Mouse (Mus musculus) myocyte (in vitro differentiated cells): Measurements from ENCODE around the gene Myo1d. TPM values are rescaled to one million over a fixed set of nuclear protein-coding genes. Genes with fewer than 3 reads are reported as not detected.
A peak's percentile ranks its signal among the peaks of the same experiment; 100 is the strongest.

Experiments
- H3K27me3 ChIP-seq: one replicate; pipeline ENCODE4 v1.6.1; 2011; ENCODE audit not compliant: control insufficient read depth, insufficient read depth, insufficient read length
- H3K36me3 ChIP-seq: one replicate; pipeline ENCODE4 v1.6.1; 2011; ENCODE audit not compliant: control insufficient read depth, insufficient read depth
- H3K4me2 ChIP-seq: one replicate; pipeline ENCODE4 v1.6.1; 2011; ENCODE audit warnings: low read depth, control low read depth
- H3K4me3 ChIP-seq: one replicate; pipeline ENCODE4 v1.5.1; 2011; ENCODE audit warnings: mild to moderate bottlenecking, control low read depth, moderate library complexity
- H3K79me2 ChIP-seq: one replicate; pipeline ENCODE4 v1.6.1; 2011; ENCODE audit not compliant: control insufficient read depth, insufficient read depth
- H3ac ChIP-seq: one replicate; pipeline ENCODE4 v1.6.1; 2011; ENCODE audit not compliant: control insufficient read depth, insufficient read length
- CEBPB ChIP-seq: IDR thresholded peaks from 2 replicates; pipeline ENCODE4 v1.6.1; 2011; ENCODE audit warnings: mild to moderate bottlenecking, moderate library complexity; ENCODE audit not compliant: poor library complexity, insufficient read depth, severe bottlenecking
- E2F4 ChIP-seq: IDR thresholded peaks from one replicate; pipeline ENCODE4 v1.6.1; 2011; ENCODE audit warnings: mild to moderate bottlenecking, control low read depth, moderate library complexity; ENCODE audit not compliant: insufficient read depth
- MAX ChIP-seq: IDR thresholded peaks from one replicate; pipeline ENCODE4 v1.6.1; 2011; ENCODE audit warnings: low read depth, mild to moderate bottlenecking, control low read depth
- MYOD1 ChIP-seq, 3 experiments: IDR thresholded peaks; one replicate each; pipeline ENCODE4 v1.6.1; 2011; ENCODE audit warnings: control low read depth in 2 of 3, low read depth in 2 of 3, mild to moderate bottlenecking in 2 of 3, moderate library complexity in 1 of 3; ENCODE audit not compliant: insufficient read length in 2 of 3, control insufficient read depth in 1 of 3
- MYOG ChIP-seq, 3 experiments: IDR thresholded peaks; one replicate each; pipeline ENCODE4 v1.6.1; 2011; ENCODE audit warnings: control low read depth in 2 of 3, low read depth in 2 of 3, mild to moderate bottlenecking in 2 of 3; ENCODE audit not compliant: insufficient read length in 2 of 3, control insufficient read depth in 1 of 3, insufficient read depth in 1 of 3
- POLR2A ChIP-seq: IDR thresholded peaks from one replicate; pipeline ENCODE4 v1.6.1; 2011; ENCODE audit warnings: low read depth, mild to moderate bottlenecking, control low read depth, moderate library complexity; ENCODE audit not compliant: insufficient read length
- POLR2AphosphoS2 ChIP-seq: IDR thresholded peaks from one replicate; pipeline ENCODE4 v1.6.1; 2011; ENCODE audit warnings: low read depth, control low read depth; ENCODE audit not compliant: insufficient read length
- REST ChIP-seq: IDR thresholded peaks from one replicate; pipeline ENCODE4 v1.6.1; 2011; ENCODE audit warnings: mild to moderate bottlenecking, control low read depth, moderate library complexity; ENCODE audit not compliant: insufficient read depth, insufficient read length
- SRF ChIP-seq: IDR thresholded peaks from one replicate; pipeline ENCODE4 v1.6.1; 2011; ENCODE audit warnings: low read depth; ENCODE audit not compliant: control insufficient read depth, insufficient read length
- TCF12 ChIP-seq: IDR thresholded peaks from one replicate; pipeline ENCODE4 v1.6.1; 2011; ENCODE audit warnings: mild to moderate bottlenecking, control low read depth; ENCODE audit not compliant: poor library complexity, insufficient read depth, severe bottlenecking
- TCF3 ChIP-seq: IDR thresholded peaks from one replicate; pipeline ENCODE4 v1.6.1; 2011; ENCODE audit warnings: low read depth, control low read depth; ENCODE audit not compliant: insufficient read length
- USF1 ChIP-seq: IDR thresholded peaks from one replicate; pipeline ENCODE4 v1.6.1; 2011; ENCODE audit warnings: low read depth, mild to moderate bottlenecking, control low read depth, moderate library complexity
- polyA plus RNA-seq: library from polyadenylated mRNA; unstranded; fragments of >200 nt; fragmentation: generic; extraction: Trizol; gene quantifications from one replicate; pipeline ENCODE4 v1.2.1, GENCODE M21; 2012; ENCODE audit warnings: missing spikeins

Myo1d gene
- polyA plus RNA-seq, 1 experiment = 10.5 TPM

DNA sequence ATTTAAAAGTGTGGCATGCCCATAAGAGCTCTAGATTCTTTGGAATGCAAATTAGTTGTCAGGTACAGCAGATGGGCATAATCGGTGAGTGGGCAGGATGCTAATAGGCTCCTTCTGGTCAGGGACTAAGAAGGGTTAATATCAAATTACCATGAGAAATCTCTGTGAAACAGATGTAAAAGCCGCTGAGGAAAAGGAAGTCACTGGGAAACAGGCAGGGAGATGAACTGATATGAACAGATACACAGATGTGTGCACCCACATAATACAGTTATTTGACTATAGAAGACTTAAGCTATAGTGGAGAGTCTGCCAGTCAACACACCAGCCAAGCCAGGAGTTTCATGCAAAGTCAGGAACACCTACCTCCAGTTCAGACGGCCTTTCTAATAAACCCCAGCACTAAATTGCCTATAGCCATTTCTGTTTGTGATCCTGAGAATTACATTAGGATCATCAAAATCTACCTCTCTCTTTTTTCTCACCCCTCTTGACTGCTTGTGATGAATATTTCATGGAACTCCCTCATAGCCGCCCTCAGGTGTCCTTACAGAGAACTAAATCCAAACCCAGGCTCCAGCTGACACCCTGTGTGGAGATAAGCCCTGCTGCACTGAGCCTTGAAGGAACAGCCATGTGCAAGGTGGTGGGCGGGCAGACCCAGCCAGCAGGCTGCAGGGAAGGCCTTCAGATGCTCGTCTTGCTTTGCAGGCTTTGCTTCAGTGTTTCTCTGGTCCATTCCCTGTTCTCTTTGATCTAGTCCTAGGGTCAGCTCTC, 164.7 kb downstream of the Myo1d start:
- Histone ChIP-seq H3ac (no peak overlapping the region), H3K4me2 (no peak overlapping the region), H3K36me3 (no peaks in the 10 kb centered on the region), H3K27me3 (no peaks in the 10 kb centered on the region), H3K79me2 (no peaks in the 10 kb centered on the region), H3K4me3 (no peak overlapping the region)
- TF ChIP-seq REST (no peak), TCF3 (no peak), MYOG (IDR thresholded peaks at IDR 0.05; ENCODE audit: control insufficient read depth in 1 of 3, insufficient read depth in 1 of 3, insufficient read length in 2 of 3, low read depth in 2 of 3) (no peak), E2F4 (no peak), POLR2AphosphoS2 (no peak)

DNA sequence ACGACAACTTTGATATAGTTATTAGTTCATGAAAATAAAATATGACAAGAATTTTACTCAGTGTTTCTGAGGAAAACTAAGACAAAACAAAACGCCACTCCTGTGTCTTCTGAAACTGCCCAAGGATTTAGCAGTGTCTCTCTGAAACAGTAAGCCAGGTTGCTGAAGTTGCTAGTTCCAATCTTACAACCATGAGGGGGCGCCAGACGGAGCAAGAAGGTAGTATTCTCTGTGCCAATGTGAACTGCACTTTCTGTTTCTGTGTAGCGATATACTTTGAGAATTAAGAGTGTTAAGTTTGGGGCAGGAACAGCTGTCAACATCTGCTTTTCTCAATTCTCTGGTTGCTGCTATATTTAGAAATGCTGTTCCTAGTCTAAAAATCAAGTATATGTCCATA, 165.4 kb downstream of the Myo1d start:
- H3K4me2 ChIP-seq = no peak overlapping the region
- TF ChIP-seq CEBPB (no peak), REST (no peak), POLR2AphosphoS2 (no peak), MYOG (IDR thresholded peaks at IDR 0.05; ENCODE audit: control insufficient read depth in 1 of 3, insufficient read depth in 1 of 3, insufficient read length in 2 of 3, low read depth in 2 of 3) (no peak), MYOD1 (IDR thresholded peaks at IDR 0.05; ENCODE audit: control insufficient read depth in 1 of 3, insufficient read length in 2 of 3, low read depth in 2 of 3) (no peak), TCF12 (no peak), SRF (no peak), E2F4 (no peak), USF1 (no peak), POLR2A (no peak), TCF3 (no peak), MAX (no peak)
- no peak overlapping the region for H3ac ChIP-seq
- H3K4me3 ChIP-seq = no peak overlapping the region
- no peaks in the 10 kb centered on the region for H3K27me3 ChIP-seq
- H3K79me2 ChIP-seq = no peaks in the 10 kb centered on the region
- H3K36me3 ChIP-seq = no peaks in the 10 kb centered on the region

DNA sequence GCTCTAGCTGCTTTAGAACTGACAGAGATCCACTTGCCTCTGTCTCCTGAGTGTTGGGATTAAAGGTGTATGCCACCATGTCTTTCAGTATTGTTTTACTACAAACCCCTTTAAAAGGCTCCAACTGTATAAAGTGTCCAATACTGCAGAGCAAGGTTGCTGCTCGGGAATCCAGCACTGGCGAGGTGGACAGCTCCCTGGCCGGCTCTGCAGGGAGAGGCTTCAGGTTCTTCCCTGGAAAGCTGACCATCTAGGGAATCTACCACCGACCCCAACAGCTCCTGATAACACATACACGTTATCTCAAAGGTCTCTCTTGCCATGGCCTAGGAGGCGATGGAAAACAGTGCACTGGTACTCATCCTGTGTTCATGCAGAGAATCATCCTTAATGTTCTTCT, 166.3 kb downstream of the Myo1d start:
- TF ChIP-seq USF1 (no peak), REST (peak; percentile 90)
- Histone ChIP-seq H3ac (no peak overlapping the region), H3K4me3 (no peak overlapping the region), H3K4me2 (no peak overlapping the region), H3K36me3 (no peaks in the 10 kb centered on the region), H3K27me3 (no peaks in the 10 kb centered on the region), H3K79me2 (no peaks in the 10 kb centered on the region)

DNA sequence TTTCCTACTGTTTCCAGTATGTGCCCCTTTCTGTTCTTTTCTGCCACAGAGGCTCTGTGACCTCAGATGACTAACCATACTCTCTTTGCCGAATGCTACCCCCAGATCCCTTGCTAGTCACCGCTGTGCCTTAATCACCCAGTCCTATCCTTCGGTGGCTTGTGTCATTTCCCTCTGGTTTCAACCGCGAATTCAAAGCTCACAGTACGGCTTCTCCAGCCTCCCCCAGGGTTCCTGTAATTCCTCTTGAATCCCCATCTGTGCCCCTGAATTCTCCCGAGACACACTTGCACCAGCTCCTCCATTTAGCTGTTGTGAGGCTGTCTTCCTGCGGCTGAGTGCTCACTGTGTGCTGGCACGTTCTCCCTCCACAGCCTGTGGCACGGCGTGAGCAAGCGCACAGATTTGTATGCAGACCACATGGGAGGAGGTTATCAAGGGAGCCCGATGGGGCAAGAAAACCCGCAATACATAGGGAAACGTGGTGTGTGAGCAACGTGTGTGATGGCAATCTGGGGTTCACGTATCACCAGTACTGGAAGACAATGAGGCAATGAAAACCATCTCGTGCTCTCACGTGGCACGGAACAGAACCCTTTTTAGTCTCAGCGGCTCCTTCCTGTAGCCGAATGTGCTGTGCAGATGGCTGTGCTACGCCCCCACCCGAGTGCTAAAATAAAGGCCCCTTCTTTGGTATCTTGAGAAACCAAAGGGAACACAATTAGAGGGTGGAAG, 177.0 kb downstream of the Myo1d start:
- H3K79me2 ChIP-seq = no peaks in the 10 kb centered on the region
- H3K4me2 ChIP-seq = peak overlapping the region; percentile 92
- H3K27me3 ChIP-seq = no peaks in the 10 kb centered on the region
- peak; percentile 37 for TF ChIP-seq USF1
- TF ChIP-seq POLR2AphosphoS2 = peak; percentile 16
- TF ChIP-seq E2F4 = no peak
- no peak for TF ChIP-seq TCF12
- TF ChIP-seq CEBPB = 0 out of 2 replicates have a peak, but pooled peaks have one; percentile 15
- TF ChIP-seq POLR2A = peak; percentile 52
- H3K36me3 ChIP-seq = no peaks in the 10 kb centered on the region
- peak overlapping the region; percentile 21 for H3ac ChIP-seq
- peak overlapping the region; percentile 9 for H3K4me3 ChIP-seq

DNA sequence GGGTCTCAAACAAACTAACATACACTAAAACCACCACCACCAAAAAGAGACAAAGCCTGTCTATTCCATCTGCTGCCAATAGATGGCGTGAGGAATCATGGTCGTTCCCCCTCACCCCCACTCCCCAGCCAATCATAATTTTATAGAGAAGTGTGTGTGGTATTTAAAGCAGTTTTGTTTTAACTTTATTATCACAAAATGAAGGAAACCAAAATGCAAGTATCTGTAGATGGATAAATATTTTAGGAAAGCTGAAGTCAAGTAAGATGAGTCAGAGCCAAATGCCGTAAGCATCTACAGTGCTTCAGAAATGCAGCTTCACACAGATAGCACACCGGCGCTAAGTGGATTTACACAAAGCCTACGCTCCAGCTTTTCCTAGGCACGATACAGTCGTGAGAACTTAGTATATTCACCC, 177.8 kb downstream of the Myo1d start:
- Histone ChIP-seq H3K27me3 (no peaks in the 10 kb centered on the region), H3K36me3 (no peaks in the 10 kb centered on the region), H3ac (no peak overlapping the region), H3K79me2 (no peaks in the 10 kb centered on the region), H3K4me3 (peak overlapping the region; percentile 9), H3K4me2 (peak overlapping the region; percentile 92)
- no peak for TF ChIP-seq USF1
